Mouse (Mus musculus): ENCODE results near the gene Phactr2. TPM values are rescaled to one million over a fixed set of nuclear protein-coding genes. Genes with fewer than 3 reads are reported as not detected.
"Not testable (repeated sequence)": the region's sequence is repeated elsewhere in the genome, so short reads cannot be mapped to it uniquely, and the experiment has no call there.

The Phactr2 gene
- total RNA-seq, 2 experiments from 2014 or later: 26.3 to 28.1 TPM

GRCm38 (mm10) chr10:13225377-13226063 is 248.7 kb downstream of the Phactr2 start:
- DNase-seq (ENCODE audit: low spot score in 2 of 2): no peak

GRCm38 (mm10) chr10:13222135-13222534 is 252.1 kb downstream of the Phactr2 start:
- DNase-seq (ENCODE audit: low spot score in 2 of 2): no peak

GRCm38 (mm10) chr10:13220061-13220460 is 254.2 kb downstream of the Phactr2 start:
- no peak for DNase-seq (ENCODE audit: low spot score in 2 of 2)

- DNase-seq (ENCODE audit: low spot score in 2 of 2): no peak
Observed at GRCm38 (mm10) chr10:13213956-13214355, 260.3 kb downstream of the Phactr2 start.

- no peak for DNase-seq (ENCODE audit: low spot score in 2 of 2)
Observed at GRCm38 (mm10) chr10:13212829-13213228, 261.4 kb downstream of the Phactr2 start.

GRCm38 (mm10) chr10:13212326-13212725 is 261.9 kb downstream of the Phactr2 start:
- DNase-seq (ENCODE audit: low spot score in 2 of 2): no peak

GRCm38 (mm10) chr10:13209930-13210637 is 264.1 kb downstream of the Phactr2 start:
- no peak for DNase-seq (ENCODE audit: low spot score in 2 of 2)

- no peak for DNase-seq (ENCODE audit: low spot score in 2 of 2)
Observed at GRCm38 (mm10) chr10:13209506-13209905, 264.7 kb downstream of the Phactr2 start.

- no peak for DNase-seq (ENCODE audit: low spot score in 2 of 2)
Observed at GRCm38 (mm10) chr10:13209061-13209460, 265.2 kb downstream of the Phactr2 start.

GRCm38 (mm10) chr10:13201741-13202293 is 272.4 kb downstream of the Phactr2 start:
- no peak for DNase-seq (ENCODE audit: low spot score in 2 of 2)

GRCm38 (mm10) chr10:13200862-13201261 is 273.4 kb downstream of the Phactr2 start:
- DNase-seq (ENCODE audit: low spot score in 2 of 2): no peak

GRCm38 (mm10) chr10:13199234-13199633 is 275.0 kb downstream of the Phactr2 start:
- DNase-seq (ENCODE audit: low spot score in 2 of 2): no peak

- no peak for DNase-seq (ENCODE audit: low spot score in 2 of 2)
Observed at GRCm38 (mm10) chr10:13196872-13197507, 277.2 kb downstream of the Phactr2 start.

- not testable (repeated sequence) for DNase-seq (ENCODE audit: low spot score in 2 of 2)
Observed at GRCm38 (mm10) chr10:13193496-13193895, 280.7 kb downstream of the Phactr2 start.

GRCm38 (mm10) chr10:13192731-13193351 is 281.4 kb downstream of the Phactr2 start, which contains the start of gene Ltv1:
Gene Ltv1, minus strand, starts transcription at chr10:13193168.
- peak; percentile 92 to 96 for DNase-seq (ENCODE audit: low spot score in 2 of 2)

- DNase-seq (ENCODE audit: low spot score in 2 of 2): no peak
Observed at GRCm38 (mm10) chr10:13189881-13190280, 284.3 kb downstream of the Phactr2 start.

- no peak for DNase-seq (ENCODE audit: low spot score in 2 of 2)
Observed at GRCm38 (mm10) chr10:13186754-13187153, 287.5 kb downstream of the Phactr2 start.

- no peak for DNase-seq (ENCODE audit: low spot score in 2 of 2)
Observed at GRCm38 (mm10) chr10:13184170-13184766, 289.9 kb downstream of the Phactr2 start.

- DNase-seq (ENCODE audit: low spot score in 2 of 2): no peak
Observed at GRCm38 (mm10) chr10:13180211-13180610, 294.0 kb downstream of the Phactr2 start.

GRCm38 (mm10) chr10:13177973-13178624 is 296.1 kb downstream of the Phactr2 start, which contains the start of gene Zc2hc1b:
Gene Zc2hc1b, minus strand, starts transcription at chr10:13178023.
- DNase-seq (ENCODE audit: low spot score in 2 of 2): no peak

Data from layer of hippocampus, postnatal 14 days (tissue).